In genomic region chr6:115504160-115504558, GRCm38 (mm10) we compare ENCODE assay signal across 21 mouse cellular contexts. TPM values are rescaled to one million over a fixed set of nuclear protein-coding genes. Genes with fewer than 3 reads are reported as not detected.
DNase-seq lines count a peak whose midpoint lies in the region; ATAC-seq and TF ChIP-seq lines count a peak whose summit lies in the region.
"Had no signal": no experiment of that assay in that cellular context is flagged by ENCODE, and none has a peak within 500 bp of the region (broad histone marks: within the 10 kb centered on the region; RNA-seq: fewer than 3 reads in every experiment).

No protein-coding gene starts in this region.

- H3K36me3 ChIP-seq in lung, embryonic 14.5 days (ENCODE audit: insufficient read depth), result no peaks in the 10 kb centered on the region
- no peaks in the 10 kb centered on the region for H3K36me3 ChIP-seq in small intestine, adult 2 months (ENCODE audit: control insufficient read depth, insufficient read depth, low read length)
- no peaks in the 10 kb centered on the region for H3K36me3 ChIP-seq in forebrain, postnatal 0 days (ENCODE audit: insufficient read depth)
- H3K36me3 ChIP-seq: embryonic facial prominence, embryonic 13.5 days; forebrain, embryonic 15.5 days; hindbrain, embryonic 10.5 days; midbrain, embryonic 12.5 days; neural tube, embryonic 13.5 days had no signal

- H3K4me2 ChIP-seq in lung, embryonic 14.5 days, result no peak overlapping the region
- H3K4me2 ChIP-seq in forebrain, postnatal 0 days (ENCODE audit: low read depth), result no peak overlapping the region
- H3K4me2 ChIP-seq: embryonic facial prominence, embryonic 13.5 days; forebrain, embryonic 15.5 days; midbrain, embryonic 12.5 days; neural tube, embryonic 13.5 days had no signal

- H3K4me1 ChIP-seq in lung, embryonic 14.5 days (ENCODE audit: insufficient read depth), result no peaks in the 10 kb centered on the region
- peaks cover 2% of the 10 kb centered on the region; the same call in 1 of the 2 replicates for H3K4me1 ChIP-seq in lung, adult 2 months (ENCODE audit: control insufficient read depth, insufficient read depth, low read length)
- H3K4me1 ChIP-seq in small intestine, adult 2 months (ENCODE audit: control insufficient read depth, insufficient read depth, insufficient read length, low read length), result peaks cover 29% of the 10 kb centered on the region
- no peaks in the 10 kb centered on the region for H3K4me1 ChIP-seq in forebrain, postnatal 0 days (ENCODE audit: insufficient read depth)
- H3K4me1 ChIP-seq: embryonic facial prominence, embryonic 13.5 days; midbrain, embryonic 12.5 days; neural tube, embryonic 13.5 days had no signal

- H3K27ac ChIP-seq in lung, embryonic 14.5 days (ENCODE audit: low read depth), result no peak overlapping the region
- peak overlapping the region; percentile 97 for H3K27ac ChIP-seq in small intestine, adult 2 months (ENCODE audit: insufficient read depth, low read depth, low read length)
- H3K27ac ChIP-seq in forebrain, postnatal 0 days (ENCODE audit: low read depth, low read length), result no peak overlapping the region
- H3K27ac ChIP-seq: embryonic facial prominence, embryonic 13.5 days; forebrain, embryonic 15.5 days; hindbrain, embryonic 10.5 days; hindbrain, postnatal 0 days; midbrain, embryonic 12.5 days; neural tube, embryonic 13.5 days had no signal

- no peak for TF ChIP-seq POLR2A in lung, adult 2 months (IDR thresholded peaks at IDR 0.05; ENCODE audit: borderline replicate concordance, extremely low read depth, low read depth, low read length)
- no peak for TF ChIP-seq POLR2A in brain, embryonic 14.5 days (IDR thresholded peaks at IDR 0.05; ENCODE audit: borderline replicate concordance, extremely low read depth, insufficient read depth, insufficient read length, poor library complexity, severe bottlenecking)
- no peak for TF ChIP-seq POLR2A in small intestine, adult 2 months (IDR thresholded peaks at IDR 0.05; ENCODE audit: low read depth, low read length)

- CTCF ChIA-PET in Patski (lab: Charles Lee), result interaction anchor here (1.7 kb wide), 1 partner anchor 131 kb away, joined by 4 read pairs; no protein-coding TSS in a partner anchor

- 56% methylated on average over 3 of the region's 3 CpGs for WGBS in lung, embryonic 14.5 days
- 84% methylated on average over 3 of the region's 3 CpGs for WGBS in lung, adult 2 months
- 60% methylated on average over 3 of the region's 3 CpGs for WGBS in small intestine, adult 2 months
- 91% methylated on average over 3 of the region's 3 CpGs for WGBS in forebrain, postnatal 0 days

- no peak overlapping the region for H3K9ac ChIP-seq in lung, embryonic 14.5 days
- no peak overlapping the region for H3K9ac ChIP-seq in forebrain, postnatal 0 days
- H3K9ac ChIP-seq: embryonic facial prominence, embryonic 13.5 days; forebrain, embryonic 15.5 days; midbrain, embryonic 12.5 days; neural tube, embryonic 13.5 days had no signal

- POLR2A ChIA-PET in Patski (lab: Charles Lee), result interaction anchor here (0.6 kb wide), 1 partner anchor 409 kb away, joined by 3 read pairs; no protein-coding TSS in a partner anchor

- TF ChIP-seq CTCF in lung, embryonic 14.5 days (IDR thresholded peaks at IDR 0.05; ENCODE audit: low read depth), result no peak
- no peak for TF ChIP-seq CTCF in lung, adult 2 months (IDR thresholded peaks at IDR 0.05; ENCODE audit: insufficient read depth, low read length)
- TF ChIP-seq CTCF in Patski (IDR thresholded peaks at IDR 0.05), result no peak
- TF ChIP-seq CTCF in brain, embryonic 14.5 days (IDR thresholded peaks at IDR 0.05; ENCODE audit: borderline replicate concordance, extremely low read depth, insufficient read depth, insufficient read length), result no peak
- TF ChIP-seq CTCF in small intestine, adult 2 months (IDR thresholded peaks at IDR 0.05; ENCODE audit: extremely low read depth, insufficient read length, insufficient replicate concordance, low read depth, low read length), result no peak
- no peak for TF ChIP-seq CTCF in forebrain, postnatal 0 days (IDR thresholded peaks at IDR 0.05; ENCODE audit: low read depth)

- peak; percentile 82; the same call in 1 of the 2 replicates for ATAC-seq in lung, embryonic 14.5 days (ENCODE audit: insufficient read depth)
- peak; percentile 8 for ATAC-seq in Patski
- no peak for ATAC-seq in forebrain, postnatal 0 days
- ATAC-seq: forebrain, embryonic 15.5 days; hindbrain, postnatal 0 days had no signal

- no peaks in the 10 kb centered on the region for H3K27me3 ChIP-seq in lung, embryonic 14.5 days (ENCODE audit: insufficient read depth, low read length)
- no peaks in the 10 kb centered on the region for H3K27me3 ChIP-seq in Patski
- H3K27me3 ChIP-seq in small intestine, adult 2 months (ENCODE audit: control insufficient read depth, insufficient read depth, low read length), result no peaks in the 10 kb centered on the region
- no peaks in the 10 kb centered on the region for H3K27me3 ChIP-seq in forebrain, postnatal 0 days (ENCODE audit: insufficient read depth, low read length)
- H3K27me3 ChIP-seq: embryonic facial prominence, embryonic 13.5 days; forebrain, embryonic 15.5 days; midbrain, embryonic 12.5 days; neural tube, embryonic 13.5 days had no signal

- peak; percentile 65 for DNase-seq in lung, embryonic 14.5 days
- no peak for DNase-seq in lung, adult 2 months
- DNase-seq in Patski (ENCODE audit: low read depth, low spot score), result no peak
- peak; percentile 4 for DNase-seq in brain, embryonic 14.5 days (ENCODE audit: low read depth)
- no peak for DNase-seq in forebrain, postnatal 0 days
- DNase-seq in layer of hippocampus, adult 8-10 months (ENCODE audit: low spot score in 2 of 2), result no peak
- DNase-seq: adrenal gland, adult 8-10 months; cerebellum, adult 9-11 months; gastrocnemius, postnatal 36 days; kidney, postnatal 10 days; liver; lung, adult 18-20 months; right cerebral cortex, postnatal 4 days; thymus, postnatal 4 days had no signal

- in situ Hi-C loops in Patski (cut with MboI; ENCODE audit: low pct_unique_long_range_greater_than_20kb), result no loop called here

- no peaks in the 10 kb centered on the region for H3K9me3 ChIP-seq in lung, embryonic 14.5 days (ENCODE audit: low read depth, low read length)
- peaks cover 6% of the 10 kb centered on the region; the same call in 1 of the 2 replicates for H3K9me3 ChIP-seq in forebrain, postnatal 0 days (ENCODE audit: low read length)
- H3K9me3 ChIP-seq: forebrain, embryonic 15.5 days; midbrain, embryonic 12.5 days had no signal

- no peak overlapping the region for H3K4me3 ChIP-seq in lung, embryonic 14.5 days (ENCODE audit: low read depth, low read length)
- H3K4me3 ChIP-seq in lung, adult 2 months (replicated peaks; ENCODE audit: extremely low read depth, low read depth, low read length), result no peak overlapping the region
- H3K4me3 ChIP-seq in small intestine, adult 2 months (ENCODE audit: low read depth, low read length), result no peak overlapping the region
- H3K4me3 ChIP-seq in forebrain, postnatal 0 days (ENCODE audit: low read depth, low read length), result no peak overlapping the region
- H3K4me3 ChIP-seq: embryonic facial prominence, embryonic 13.5 days; forebrain, embryonic 15.5 days; hindbrain, embryonic 10.5 days; midbrain, embryonic 12.5 days; neural tube, embryonic 13.5 days had no signal

RNA-seq across cellular contexts. Expression of gene Tsen2, which starts 40.3 kb away (rescaled TPM):
- polyA plus RNA-seq in lung, embryonic 14.5 days (2014; fragmentation: Nextera tagmentation; extraction: Ambion mirVana), result 30.6 and 30.9 TPM in 2 replicates
- 2.3 and 4.2 TPM in 2 replicates for polyA plus RNA-seq in lung, adult 2 months (2012; rRNA removed)
- polyA plus RNA-seq in Patski (2021), result 16.0 TPM
- polyA plus RNA-seq in brain, embryonic 14.5 days (2012; rRNA removed), result 18.6 and 19.8 TPM in 2 replicates
- 1.2 and 1.4 TPM in 2 replicates for polyA plus RNA-seq in small intestine, adult 2 months (2012; rRNA removed)
- total RNA-seq in forebrain, postnatal 0 days (2014; rRNA removed), result 31.5 and 33.7 TPM in 2 replicates
- 34.4 and 35.6 TPM in 2 replicates for polyA plus RNA-seq in forebrain, postnatal 0 days (2015; fragmentation: Nextera tagmentation; extraction: Ambion mirVana)
- total RNA-seq in layer of hippocampus, adult 8-10 months (2022), result 10 to 100 TPM; 26.6 to 37.1 (median 27.1) TPM

Comparison
In these comparisons a context has a peak if more than half of its experiments do, and no peak if none do; other contexts are left out.
1. DNase-seq: peak in lung, embryonic 14.5 days (single experiment) and brain, embryonic 14.5 days (single experiment); none in lung, adult 2 months (single experiment), Patski (single experiment), forebrain, postnatal 0 days (single experiment) and layer of hippocampus, adult 8-10 months (0 of 2).